Mouse (Mus musculus) kidney, postnatal 14 days (tissue): ENCODE data around the gene 1700019D03Rik.
A peak's percentile ranks its signal among the peaks of the same experiment; 100 is the strongest.

Source experiments
- DNase-seq: peaks from one replicate; pipeline ENCODE4 v3.0.0; 2022; ENCODE audit warnings: mixed read lengths

Gene 1700019D03Rik

DNA sequence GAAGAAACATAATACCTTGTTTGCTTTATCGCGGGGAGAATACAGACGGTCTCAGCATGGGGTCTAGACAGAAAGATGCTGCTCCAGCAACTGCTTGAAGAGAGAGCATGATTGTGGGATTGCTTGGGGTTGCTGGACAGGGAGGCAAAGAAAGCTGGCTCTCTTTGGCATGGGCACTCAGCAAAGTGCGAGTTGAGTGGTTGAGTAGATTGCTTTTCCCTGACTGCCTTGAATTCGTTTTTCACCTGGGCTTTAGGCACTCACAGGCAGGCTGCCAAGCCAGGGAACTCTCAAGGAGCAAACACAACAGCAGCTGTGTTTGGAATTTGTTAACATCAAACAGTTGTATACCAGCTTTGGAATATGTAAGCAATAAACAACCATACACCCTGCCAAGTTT, at the start of gene 1700019D03Rik:
1700019D03Rik (minus strand) TSS at position 101 of the 400 bp plus-strand sequence.
- DNase-seq, result no peak

DNA sequence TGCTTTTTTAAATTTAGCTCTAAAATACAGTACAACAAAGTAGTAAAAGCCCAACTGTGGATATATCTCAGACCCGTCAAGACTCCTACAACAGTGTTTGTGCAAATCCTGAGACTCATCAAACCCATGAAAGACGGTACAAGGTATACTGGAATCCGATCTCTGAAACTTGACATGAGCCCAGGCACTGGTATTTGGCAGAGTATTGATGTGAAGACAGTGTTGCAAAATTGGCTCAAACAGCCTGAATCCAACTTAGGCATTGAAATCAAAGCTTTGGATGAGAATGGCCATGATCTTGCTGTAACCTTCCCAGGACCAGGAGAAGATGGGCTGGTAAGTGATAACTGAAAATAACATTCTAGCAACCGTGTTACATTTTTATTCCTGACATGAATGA, 43.9 kb upstream of the 1700019D03Rik start:
- DNase-seq, result no peak

DNA sequence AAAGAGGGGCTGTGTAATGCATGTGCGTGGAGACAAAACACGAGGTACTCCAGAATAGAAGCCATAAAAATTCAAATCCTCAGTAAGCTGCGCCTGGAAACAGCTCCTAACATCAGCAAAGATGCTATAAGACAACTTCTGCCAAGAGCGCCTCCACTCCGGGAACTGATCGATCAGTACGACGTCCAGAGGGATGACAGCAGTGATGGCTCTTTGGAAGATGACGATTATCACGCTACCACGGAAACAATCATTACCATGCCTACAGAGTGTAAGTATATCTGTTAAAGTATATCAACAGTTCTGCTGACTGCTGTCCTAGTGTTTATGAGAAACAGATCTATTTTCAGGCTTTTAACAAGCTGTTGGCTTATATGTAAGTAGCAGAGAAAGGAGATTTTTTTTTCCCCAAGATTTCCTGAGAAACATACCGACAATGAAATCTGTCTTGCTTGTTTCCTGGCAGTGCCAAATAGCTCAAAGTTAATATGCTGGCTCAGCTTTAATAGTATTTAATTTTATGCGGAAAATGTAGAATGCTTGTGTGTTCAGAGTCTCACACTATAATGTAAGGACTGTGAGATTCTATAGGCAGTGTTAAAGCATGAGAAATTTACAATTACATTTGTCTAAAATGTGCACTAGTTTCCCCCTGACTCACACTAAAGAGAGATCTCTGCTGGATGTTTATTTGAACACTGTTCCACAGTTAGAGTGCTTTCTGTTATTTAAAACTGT, 42.1 kb upstream of the 1700019D03Rik start:
- no peak for DNase-seq

DNA sequence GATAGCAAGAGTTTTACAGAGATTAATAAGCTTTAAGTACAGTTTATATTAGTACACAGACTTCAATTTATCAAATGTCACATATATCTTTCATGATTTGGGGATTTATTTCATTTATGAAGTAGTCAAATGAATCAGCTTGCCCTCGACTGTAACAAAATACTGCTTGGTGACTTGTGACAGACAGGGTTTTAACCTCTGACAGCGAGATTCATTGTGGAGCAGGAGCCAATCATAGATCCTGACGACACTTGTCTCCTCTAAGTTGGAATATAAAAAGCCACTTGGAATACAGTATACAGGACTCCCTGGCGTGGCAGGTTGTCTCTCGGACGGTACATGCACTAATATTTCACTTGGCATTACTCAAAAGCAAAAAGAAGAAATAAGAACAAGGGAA, 41.4 kb upstream of the 1700019D03Rik start, which contains the start of gene Mstn:
Mstn (plus strand) TSS at position 301 of the 400 bp plus-strand sequence.
- no peak for DNase-seq

DNA sequence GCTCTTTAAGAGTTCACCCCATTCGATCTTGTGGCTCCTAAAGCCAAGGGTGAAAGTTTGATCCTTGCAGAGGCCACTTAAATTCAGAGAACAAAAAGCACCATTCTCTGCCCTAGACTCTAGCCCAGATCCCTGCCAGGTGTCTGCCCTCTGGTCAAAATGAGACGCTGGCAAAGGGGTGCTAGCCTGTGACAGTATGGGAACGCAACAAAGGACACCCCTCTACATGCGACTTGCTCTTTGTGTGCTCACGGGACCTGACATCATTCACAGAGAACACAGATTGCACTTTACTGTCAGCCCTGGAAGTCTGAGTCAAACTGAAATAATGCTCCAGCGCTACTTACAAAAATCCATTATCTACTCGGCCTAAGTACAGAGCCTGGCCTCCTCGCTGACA, 40.5 kb upstream of the 1700019D03Rik start:
- no peak for DNase-seq

DNA sequence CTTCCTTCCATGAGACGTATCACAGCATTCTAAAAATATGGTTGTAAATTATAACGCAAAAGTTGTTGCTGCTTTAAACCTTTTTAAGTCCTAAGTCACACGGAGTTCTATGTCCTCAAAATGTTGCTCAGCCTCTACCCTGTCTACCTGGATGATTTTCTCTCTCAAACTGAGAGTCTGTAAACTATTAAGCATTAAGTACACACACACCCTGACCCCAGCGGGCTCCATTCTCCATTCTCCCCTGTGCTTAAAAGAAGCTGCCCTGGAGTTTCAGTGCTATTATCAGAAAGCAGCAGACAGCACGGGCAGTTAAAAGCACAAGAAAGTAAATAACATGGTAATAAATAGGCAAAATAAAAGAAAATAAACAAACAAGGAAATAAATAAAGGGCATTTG, 39.1 kb upstream of the 1700019D03Rik start:
- no peak for DNase-seq

DNA sequence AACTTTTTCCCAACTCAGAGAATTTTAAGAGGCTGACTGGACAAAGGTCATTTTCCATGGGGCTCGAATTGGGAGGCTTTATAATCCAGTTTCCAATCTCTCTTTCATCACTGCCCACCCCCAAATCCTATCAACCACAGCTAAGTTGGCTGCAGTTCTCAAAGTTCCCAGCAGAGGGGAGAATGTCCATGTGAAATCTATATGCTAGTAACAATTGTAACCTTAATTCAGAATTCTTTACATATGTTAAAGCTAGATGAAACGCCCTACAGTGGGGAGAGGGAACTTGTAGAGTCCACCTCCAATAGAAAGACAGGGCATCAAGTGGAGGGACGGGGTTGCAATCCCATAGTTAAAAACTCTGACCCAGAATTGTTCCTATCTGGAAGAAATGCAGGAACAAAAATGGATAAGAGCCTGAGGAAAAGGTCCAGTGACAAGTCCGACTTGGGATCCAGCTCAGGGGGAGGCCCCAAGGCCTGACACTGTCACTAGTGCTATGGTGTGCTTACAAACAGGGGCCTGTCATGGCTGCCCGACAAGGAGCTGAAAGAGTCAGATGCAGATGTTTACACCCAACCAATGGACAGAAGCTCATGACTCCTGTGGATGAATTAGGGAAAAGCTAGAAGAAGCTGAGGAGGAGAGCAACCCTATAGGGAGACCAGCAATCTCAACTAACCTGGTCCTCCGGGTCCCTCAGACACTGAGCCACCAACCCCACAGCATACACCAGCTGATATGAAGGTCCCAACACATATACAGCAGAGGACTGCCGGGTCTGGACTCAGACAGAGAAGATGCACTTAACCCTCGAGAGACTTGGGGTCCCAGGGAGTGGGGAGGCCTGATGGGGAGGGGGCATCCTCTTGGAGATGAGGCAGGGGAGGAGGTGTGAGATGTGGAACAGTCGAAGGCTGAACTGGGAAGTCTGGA, 33.4 kb upstream of the 1700019D03Rik start:
- DNase-seq, result peak; percentile 61

DNA sequence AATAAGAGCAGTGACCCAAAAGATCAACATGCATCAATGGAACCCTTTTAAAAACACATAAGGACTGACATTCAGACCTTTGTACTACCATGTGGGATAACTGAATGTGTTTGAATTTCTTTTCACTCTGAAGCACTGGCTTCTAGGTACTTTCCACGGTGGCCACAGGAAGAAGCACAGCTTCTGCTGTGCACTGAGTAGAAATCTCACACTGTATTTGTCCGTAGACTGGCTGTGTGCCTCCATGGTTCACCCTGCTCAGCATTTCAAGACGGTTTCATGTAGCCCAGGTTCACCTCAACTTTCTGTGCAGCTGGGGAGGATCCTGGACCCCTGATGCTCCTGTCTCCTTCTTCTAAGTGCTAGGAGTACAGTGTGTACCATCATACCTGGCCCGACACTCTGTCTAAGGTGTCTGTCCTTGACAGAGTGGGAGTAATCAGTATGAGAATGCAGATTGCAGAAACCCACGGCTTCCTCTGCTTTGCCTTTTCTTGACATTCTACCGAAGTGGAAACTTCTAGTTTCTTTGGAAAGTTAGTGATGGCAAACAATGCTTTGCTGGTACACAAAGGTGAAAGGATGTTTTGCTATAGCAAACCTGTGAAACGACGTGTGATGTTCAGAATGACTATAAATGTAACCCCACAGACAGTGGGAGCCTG, 29.9 kb upstream of the 1700019D03Rik start:
- no peak for DNase-seq

DNA sequence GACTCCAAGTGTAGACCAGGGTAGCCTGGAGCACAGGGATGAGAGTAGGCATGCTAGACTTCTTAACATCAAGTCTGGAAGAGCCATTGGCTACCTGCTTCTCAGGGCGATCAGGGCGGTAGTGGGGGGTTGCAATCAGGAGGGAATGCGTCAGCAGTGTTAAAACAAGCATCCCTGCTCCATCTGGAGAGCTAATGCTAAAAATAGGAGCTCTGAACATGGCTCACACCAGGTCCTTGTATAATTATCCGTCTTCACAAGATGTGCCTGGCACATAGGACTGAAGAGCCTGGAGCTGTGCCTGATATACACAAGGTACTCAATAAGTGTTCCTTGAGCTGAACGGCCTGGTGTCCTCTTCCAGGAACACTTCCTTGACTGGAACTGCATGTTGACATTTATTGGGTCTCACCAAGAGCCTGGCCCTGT, 17.5 kb upstream of the 1700019D03Rik start:
- DNase-seq, result no peak

DNA sequence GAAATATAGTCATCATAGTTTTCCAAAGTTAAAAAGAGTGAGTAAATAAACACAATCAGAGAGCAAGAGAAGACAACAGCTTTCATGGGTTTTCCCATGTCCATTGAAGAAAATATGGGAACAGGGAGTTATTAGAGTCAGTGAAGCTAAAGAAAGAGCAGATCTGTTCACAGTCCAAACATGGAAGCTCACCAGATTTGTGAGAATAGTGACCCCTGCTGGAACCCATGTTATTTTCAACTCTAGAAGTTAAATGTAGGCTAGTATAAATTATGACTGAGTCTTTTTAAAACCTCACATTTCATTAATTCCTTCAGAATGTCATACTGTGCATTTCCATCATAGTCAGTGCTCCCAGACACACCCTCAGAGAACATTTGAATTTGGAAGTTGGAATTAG, 12.6 kb upstream of the 1700019D03Rik start:
- peak; percentile 4 for DNase-seq

DNA sequence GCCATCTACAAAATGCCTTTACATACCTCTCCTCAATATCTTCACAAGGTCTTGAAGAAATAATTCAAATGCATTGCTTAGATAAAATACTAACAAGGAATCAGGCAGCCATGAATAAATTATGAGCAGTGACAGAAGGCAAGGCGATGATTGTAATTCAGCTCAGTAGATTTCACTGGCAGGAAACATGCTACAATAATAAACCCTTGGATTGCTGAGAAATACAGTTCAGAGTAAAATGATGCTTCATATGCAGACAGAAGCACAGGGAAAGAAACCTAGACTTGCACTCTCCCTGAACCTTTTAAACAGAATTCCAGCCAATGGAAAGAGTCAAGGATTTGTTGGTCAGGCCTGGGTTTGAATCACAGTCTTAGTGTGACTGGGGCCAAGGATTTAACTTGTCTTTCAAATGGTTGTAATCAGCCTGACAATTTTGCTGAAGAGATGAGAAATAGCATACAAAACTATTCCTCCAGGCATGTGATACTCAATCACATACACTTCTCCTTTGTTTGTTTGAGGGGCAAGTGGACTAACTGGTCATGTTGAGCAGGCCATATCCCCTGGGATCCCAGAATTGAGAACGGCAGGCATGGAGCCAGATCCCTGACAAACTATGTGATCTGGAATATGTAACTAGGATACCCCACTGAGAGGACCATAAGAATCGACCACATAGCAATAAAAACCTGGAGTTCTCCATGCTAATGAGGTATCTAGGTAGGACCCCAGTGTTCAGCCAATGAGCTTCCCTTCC, 1.1 kb downstream of the 1700019D03Rik start:
- DNase-seq, result no peak

DNA sequence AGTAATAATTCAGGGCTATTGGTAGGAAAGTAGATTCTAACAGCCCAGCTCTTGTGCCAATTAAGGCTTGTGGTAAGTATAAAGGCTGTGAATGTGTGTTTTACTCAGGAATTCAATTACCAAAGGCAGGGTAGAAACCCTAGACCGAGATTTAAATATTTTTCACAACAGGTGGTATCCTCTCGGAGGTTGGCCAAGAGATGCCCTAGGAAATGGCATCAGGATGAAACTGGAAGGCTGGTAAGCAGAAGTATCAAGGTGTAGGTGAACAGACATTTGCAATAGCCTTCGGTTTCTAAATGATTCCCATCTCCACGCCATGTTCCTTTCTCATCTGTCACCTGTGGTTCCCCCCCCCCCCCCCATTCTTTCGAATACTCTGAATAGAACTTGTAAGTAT, 4.4 kb downstream of the 1700019D03Rik start:
- DNase-seq, result no peak

DNA sequence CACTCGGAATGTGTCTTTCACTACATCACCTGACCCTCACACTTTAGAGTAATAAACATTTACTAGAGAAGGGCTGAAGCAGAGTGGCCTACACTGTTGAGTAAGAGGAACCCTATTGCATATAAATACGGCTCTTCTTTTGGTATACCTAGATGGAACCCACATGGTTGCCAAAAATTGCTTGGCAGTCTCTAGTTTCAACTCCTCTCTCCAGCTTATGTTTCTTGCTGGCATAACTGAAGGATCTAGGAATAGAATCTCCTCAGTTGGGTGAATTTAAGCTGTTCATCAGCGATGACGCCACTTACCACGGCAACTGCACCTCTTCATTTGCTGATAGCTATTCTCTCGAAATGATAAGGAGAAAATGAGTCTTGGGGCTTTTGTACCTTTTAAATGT, 5.3 kb downstream of the 1700019D03Rik start:
- DNase-seq, result no peak

DNA sequence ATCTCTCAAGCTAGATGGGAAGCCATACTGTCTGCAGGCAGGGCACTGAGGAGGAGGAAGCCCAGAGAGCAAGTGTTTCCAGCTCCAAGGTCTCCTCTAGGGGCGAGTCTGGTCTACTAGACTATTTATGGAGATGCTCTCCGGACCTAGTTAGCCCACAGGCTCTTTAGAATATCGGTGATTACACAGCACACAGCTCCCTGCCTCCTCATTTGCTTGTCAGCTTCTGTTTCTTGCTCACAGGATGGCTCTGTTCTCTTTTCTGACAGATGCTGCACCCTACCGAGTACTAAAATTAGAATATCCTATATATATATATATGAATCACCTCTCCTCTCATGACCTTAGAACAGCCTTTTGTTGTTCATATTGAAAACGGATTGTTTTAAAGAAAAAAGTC, 33.3 kb downstream of the 1700019D03Rik start:
- no peak for DNase-seq

DNA sequence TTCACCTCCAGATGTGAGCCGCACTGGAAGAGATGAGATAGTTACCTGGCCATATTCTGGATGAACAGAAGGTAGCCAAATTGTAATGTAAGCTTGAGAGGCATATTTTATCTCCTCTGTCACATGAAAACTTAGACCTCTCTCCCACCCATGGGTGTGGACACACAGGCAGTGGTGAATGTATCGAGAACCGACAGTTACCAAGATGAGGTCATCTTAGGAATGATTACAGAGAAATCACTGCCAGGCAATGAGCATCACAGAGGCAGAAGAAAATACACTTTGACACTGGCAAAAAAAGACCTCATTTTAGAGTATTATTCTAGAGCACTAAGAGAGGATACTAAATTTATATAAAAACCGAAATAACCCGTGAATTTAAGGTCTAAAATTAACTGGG, 46.8 kb downstream of the 1700019D03Rik start:
- no peak for DNase-seq

DNA sequence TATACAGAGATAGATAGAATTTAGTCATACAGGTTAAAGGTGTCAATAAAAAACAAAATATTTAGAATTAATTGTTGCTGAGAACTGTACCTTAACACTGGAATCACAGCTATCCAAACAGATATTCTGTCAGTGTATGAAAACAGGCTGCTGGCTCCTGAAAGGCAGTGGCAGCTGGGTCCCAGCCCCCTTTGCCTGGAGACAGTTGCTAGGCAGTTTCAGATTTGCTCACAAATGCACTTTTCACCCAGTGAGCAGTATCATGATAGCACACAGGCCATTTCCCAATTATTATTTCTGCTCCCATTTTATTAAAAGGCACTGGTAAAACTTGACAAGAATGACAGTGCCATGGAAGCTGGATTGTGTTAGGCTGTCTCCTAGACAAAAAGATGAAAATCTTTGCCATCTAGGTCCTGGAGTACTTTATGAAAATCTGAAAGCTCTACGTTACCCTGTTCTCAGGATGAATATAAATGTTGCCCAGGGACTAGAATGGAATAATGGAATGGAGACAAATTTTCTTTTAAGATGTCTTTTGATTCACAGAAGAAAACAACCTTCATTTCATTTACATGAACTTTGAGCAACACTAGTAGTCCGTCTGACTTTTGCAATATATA, 48.0 kb downstream of the 1700019D03Rik start:
- DNase-seq, result no peak

DNA sequence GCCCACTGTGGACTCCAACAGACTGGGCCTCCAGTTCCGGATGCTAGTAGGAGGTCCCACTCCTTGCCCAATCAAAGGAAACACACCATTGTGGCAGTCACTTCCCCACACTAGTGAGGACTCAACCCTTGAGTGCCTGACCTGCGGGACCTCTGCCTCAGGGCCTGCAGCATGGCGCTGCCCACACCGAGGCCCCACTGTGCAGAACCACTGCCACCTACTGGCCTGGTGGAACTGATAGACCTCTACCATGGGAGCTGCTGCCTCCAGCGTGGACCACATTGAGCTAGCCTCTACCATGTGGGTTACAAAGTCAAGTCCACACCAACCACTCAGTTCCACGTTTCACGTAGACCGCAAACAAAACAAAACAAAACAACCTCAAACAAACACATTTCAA, 55.4 kb downstream of the 1700019D03Rik start:
- no peak for DNase-seq

DNA sequence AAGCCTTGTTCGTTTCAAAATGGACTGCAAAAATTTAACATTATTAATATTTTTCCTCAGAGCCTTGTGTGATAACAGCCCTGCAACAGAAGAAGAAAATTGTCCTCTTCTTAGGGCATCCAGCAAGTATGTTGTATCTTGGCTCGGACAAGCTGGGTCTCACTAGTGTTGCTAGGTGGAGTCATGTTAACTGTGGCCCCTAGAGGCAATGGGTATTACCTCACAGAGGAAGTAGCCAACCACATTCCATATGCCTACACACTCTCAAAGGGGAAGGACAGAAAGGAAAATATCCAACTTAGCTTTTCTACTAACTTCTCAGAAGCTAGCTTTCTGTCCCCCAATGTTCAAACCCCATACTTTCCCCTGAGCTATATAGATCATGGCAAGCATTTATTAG, 56.9 kb downstream of the 1700019D03Rik start:
- DNase-seq, result no peak

DNA sequence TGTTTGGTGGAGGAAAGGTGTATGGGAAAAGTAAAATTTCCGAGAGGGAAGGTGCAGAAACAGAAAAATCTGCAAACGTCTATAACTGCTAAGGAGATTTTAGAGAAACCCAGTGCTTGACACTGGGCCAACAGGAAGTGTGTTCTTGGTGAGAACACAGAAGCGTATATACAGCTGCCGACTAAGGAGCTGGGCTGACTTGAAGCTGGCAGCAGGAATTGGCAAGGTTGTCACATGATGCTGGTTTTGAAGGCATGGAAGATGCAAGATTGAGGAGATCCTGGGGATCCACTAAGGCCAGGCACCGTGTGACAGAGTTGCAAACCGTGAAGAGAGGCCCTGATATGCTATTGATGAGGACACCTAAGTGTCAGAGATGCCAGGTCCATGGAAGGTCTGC, 59.8 kb downstream of the 1700019D03Rik start:
- DNase-seq, result no peak

DNA sequence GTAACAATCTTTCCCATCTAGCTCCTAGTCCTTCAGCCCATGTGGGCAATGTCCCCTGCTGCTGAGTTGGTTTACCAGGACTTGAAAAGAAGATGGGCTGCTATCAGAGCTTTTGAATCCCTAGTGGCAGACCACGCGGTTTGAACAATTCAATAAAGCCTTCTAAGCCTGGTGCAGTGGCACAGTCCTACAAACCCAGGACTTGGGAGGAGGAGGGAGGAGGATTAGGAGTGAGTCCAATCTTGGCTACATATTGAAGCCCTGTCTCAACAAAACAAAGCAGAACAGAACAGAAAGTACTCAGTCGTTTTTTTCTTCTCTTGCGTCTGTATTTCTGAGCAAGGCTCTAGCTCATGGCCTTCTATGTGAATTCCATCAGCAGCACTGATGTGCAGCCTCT, 63.2 kb downstream of the 1700019D03Rik start:
- no peak for DNase-seq

DNA sequence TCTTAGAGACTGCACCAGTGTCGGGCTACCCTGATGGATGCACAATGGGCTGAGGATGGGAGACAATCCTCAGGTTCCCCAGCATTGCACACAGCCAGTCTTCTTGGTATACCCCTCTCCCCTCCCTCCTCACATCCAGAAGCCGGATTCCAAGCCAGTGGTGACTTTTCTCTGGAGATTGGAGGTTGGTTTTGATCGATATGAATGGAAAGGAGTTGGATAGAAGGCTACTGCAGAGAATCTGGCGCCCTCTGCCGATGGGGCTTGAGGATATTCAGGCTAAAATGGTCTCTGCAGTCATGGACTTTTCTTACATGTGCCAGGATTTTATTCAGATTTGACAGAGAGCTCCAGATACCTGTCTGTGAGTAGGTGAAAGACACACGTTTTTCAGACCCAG, 64.9 kb downstream of the 1700019D03Rik start:
- DNase-seq, result peak; percentile 51

DNA sequence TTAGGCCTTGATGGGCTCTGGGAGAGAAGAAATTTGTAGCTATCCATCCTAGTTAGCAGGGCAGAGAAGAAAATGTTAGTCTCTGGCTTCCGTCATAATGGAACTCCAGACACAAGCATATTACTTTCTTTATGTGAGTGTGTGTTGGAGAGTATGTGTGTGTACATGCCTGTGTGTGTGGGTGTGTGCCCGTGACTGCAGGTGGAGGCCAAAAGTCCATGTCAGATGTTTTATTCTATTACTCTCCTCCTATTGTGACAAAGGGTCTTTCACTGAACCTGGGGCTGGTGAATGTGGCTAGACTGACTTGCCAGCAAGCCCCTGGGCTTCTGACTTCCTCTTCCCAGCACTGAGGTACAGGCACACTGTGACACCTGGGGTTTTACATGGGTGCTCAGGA, 65.5 kb downstream of the 1700019D03Rik start:
- no peak for DNase-seq
